Mouse (Mus musculus): ENCODE measurements at regions not wholly inside any gene's neighbourhood (a gene's known extent, or its start where the extent isn't known, plus 50 kb on each side); places are given as distances from the start of the nearest gene placed in this dataset.
A peak's percentile ranks its signal among the peaks of the same experiment; 100 is the strongest.

- TF ChIP-seq CTCF (IDR thresholded peaks at IDR 0.05; ENCODE audit: extremely low read depth, insufficient read depth, low read length), result peak; percentile 69
- TF ChIP-seq POLR2A (IDR thresholded peaks at IDR 0.05; ENCODE audit: extremely low read depth, insufficient read depth, low read length), result no peak
These were observed 187.9 kb upstream of the Pfkp start for GRCm38 (mm10) chr13:6836351-6837074.
